Mouse (Mus musculus): ENCODE data around the gene Gm28035. TPM values are rescaled to one million over a fixed set of nuclear protein-coding genes. Genes with fewer than 3 reads are reported as not detected.

The Gm28035 gene
- total and polyA plus RNA-seq, 3 experiments, result 1.8 to 3.3 TPM; not detected in 1

DNA sequence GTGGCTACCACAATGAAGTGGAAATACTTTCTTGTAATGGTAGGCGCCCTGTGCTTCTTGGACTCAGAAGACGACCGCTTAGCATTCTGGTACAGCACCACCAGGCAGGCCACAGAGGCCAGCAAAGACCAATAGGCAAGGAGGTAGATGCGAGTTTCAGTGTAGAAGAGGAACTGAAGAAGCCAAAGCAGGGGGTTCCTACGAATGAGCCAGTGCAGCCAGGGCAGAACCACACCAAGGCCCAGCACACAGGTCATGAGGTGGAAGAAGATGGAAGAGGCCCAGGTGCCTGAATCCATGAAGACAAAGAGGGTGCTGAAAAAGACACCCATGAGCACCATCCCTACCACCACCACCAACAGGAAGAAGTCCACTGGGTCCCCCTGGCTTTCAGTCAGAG, 44.6 kb downstream of the Gm28035 start:
- Histone ChIP-seq H3K4me3 (ENCODE audit: low read depth, low read length) (peak overlapping the region; percentile 80; the same call in 1 of the 2 replicates), H3K4me1 (ENCODE audit: insufficient read depth, low read depth, low read length) (peaks cover 34% of the 10 kb centered on the region), H3K27me3 (ENCODE audit: insufficient read depth, low read length) (no peaks in the 10 kb centered on the region), H3K9me3 (replicated peaks) (no peaks in the 10 kb centered on the region), H3K36me3 (replicated peaks) (peaks cover 54% of the 10 kb centered on the region)
- no peak for TF ChIP-seq POLR2AphosphoS5 (IDR thresholded peaks at IDR 0.05; ENCODE audit: insufficient replicate concordance, low read depth, low read length)
- no peak for TF ChIP-seq GATA2 (IDR thresholded peaks at IDR 0.05; ENCODE audit: borderline replicate concordance, low read depth, low read length)
- no peak for TF ChIP-seq GATA1 (IDR thresholded peaks at IDR 0.05; ENCODE audit: borderline replicate concordance, low read length)
- TF ChIP-seq CTCF (IDR thresholded peaks at IDR 0.05; ENCODE audit: low read depth, low read length), result no peak
- no peak for TF ChIP-seq TAL1 (conservative IDR thresholded peaks at IDR 0.05; ENCODE audit: low read depth, low read length)
- ATAC-seq (ENCODE audit: extremely low read depth, insufficient number of reproducible peaks, low FRiP score, poor library complexity, severe bottlenecking) (no peak), DNase-seq (ENCODE audit: low spot score) (no peak)

DNA sequence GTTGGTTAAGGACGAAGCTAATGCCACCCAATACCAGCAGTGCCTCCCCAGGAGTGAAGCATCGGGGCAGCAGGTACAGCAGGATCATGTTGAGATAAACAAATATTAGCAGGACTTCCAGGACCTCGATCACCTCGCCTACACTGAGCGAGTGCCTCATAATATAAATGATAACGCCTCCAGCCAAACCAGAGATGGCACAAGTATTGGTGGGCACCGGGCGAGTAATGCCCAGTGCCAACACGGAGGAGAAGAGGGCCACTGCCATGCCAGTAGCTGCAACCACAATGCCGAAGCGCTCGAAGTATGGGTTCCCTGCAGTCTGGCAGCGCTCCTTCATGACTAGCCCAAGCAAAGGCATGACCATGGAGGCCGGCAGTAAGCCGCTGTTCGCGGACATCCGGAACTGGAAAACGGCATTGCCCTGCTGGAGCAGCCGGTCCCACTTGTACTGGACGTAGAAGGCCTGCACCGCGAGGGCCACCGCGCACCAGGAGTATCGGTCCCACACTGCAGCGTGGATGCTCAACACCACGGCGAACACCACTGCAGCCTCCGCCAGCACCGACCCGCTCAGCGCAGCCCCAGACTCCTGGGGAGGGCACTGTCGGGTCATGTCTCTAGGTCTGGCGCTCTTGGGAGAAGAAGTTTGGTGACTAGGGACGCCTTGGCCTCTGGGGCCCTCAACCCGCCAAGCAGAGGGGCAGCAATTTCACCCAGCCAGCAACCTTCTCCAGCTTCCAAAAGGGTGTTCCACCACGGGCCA, 45.2 kb downstream of the Gm28035 start:
- DNase-seq (ENCODE audit: low spot score), result no peak
- TF ChIP-seq TAL1 (conservative IDR thresholded peaks at IDR 0.05; ENCODE audit: low read depth, low read length) (no peak), GATA2 (IDR thresholded peaks at IDR 0.05; ENCODE audit: borderline replicate concordance, low read depth, low read length) (no peak), POLR2AphosphoS5 (IDR thresholded peaks at IDR 0.05; ENCODE audit: insufficient replicate concordance, low read depth, low read length) (no peak), GATA1 (IDR thresholded peaks at IDR 0.05; ENCODE audit: borderline replicate concordance, low read length) (no peak), CTCF (IDR thresholded peaks at IDR 0.05; ENCODE audit: low read depth, low read length) (no peak)
- Histone ChIP-seq H3K27me3 (ENCODE audit: insufficient read depth, low read length) (no peaks in the 10 kb centered on the region), H3K4me1 (ENCODE audit: insufficient read depth, low read depth, low read length) (peaks cover 38% of the 10 kb centered on the region), H3K9me3 (replicated peaks) (no peaks in the 10 kb centered on the region), H3K4me3 (ENCODE audit: low read depth, low read length) (peak overlapping the region; percentile 80), H3K36me3 (replicated peaks) (peaks cover 56% of the 10 kb centered on the region)
- no peak for ATAC-seq (ENCODE audit: extremely low read depth, insufficient number of reproducible peaks, low FRiP score, poor library complexity, severe bottlenecking)

GRCm38 (mm10) chr2:30286192-30287026, 46.0 kb downstream of the Gm28035 start, which contains the start of the genes Dolk and Nup188:
Gene Dolk (minus strand): TSS chr2:30286334.
Gene Nup188 (plus strand): TSS chr2:30286397.
- Histone ChIP-seq H3K4me1 (ENCODE audit: insufficient read depth, low read depth, low read length) (peaks cover 41% of the 10 kb centered on the region), H3K9me3 (replicated peaks) (no peaks in the 10 kb centered on the region), H3K27me3 (ENCODE audit: insufficient read depth, low read length) (no peaks in the 10 kb centered on the region), H3K36me3 (replicated peaks) (peaks cover 59% of the 10 kb centered on the region), H3K4me3 (ENCODE audit: low read depth, low read length) (peak within 1 kb of the TSS; percentile 80)
- TF ChIP-seq TAL1 (conservative IDR thresholded peaks at IDR 0.05; ENCODE audit: low read depth, low read length), result no peak
- TF ChIP-seq GATA2 (IDR thresholded peaks at IDR 0.05; ENCODE audit: borderline replicate concordance, low read depth, low read length), result no peak
- TF ChIP-seq POLR2AphosphoS5 (IDR thresholded peaks at IDR 0.05; ENCODE audit: insufficient replicate concordance, low read depth, low read length), result no peak
- no peak for TF ChIP-seq CTCF (IDR thresholded peaks at IDR 0.05; ENCODE audit: low read depth, low read length)
- TF ChIP-seq GATA1 (IDR thresholded peaks at IDR 0.05; ENCODE audit: borderline replicate concordance, low read length), result no peak
- ATAC-seq (ENCODE audit: extremely low read depth, insufficient number of reproducible peaks, low FRiP score, poor library complexity, severe bottlenecking) (peak; percentile 82), DNase-seq (ENCODE audit: low spot score) (peak; percentile 85)

DNA sequence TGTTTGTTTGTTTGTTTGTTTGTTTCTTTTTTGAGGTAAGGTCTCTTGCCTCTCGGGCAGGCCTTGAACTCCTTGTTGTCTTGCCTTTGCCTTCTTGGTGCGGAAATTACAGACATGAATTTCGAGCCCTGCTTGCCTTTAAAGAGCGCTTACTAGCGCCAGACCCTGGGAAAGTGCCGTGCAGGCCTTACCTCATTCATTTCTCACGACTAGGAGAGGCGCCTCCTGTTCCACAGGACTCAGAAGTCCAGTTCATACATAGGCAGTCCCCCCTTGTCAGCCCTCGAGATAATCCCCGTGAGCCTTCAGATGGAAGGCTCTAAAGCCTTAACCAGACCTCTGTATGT, 46.6 kb downstream of the Gm28035 start:
- ATAC-seq (ENCODE audit: extremely low read depth, insufficient number of reproducible peaks, low FRiP score, poor library complexity, severe bottlenecking) (no peak), DNase-seq (ENCODE audit: low spot score) (no peak)
- H3K36me3 ChIP-seq (replicated peaks), result peaks cover 63% of the 10 kb centered on the region
- H3K4me3 ChIP-seq (ENCODE audit: low read depth, low read length), result peak overlapping the region; percentile 80
- TF ChIP-seq GATA1 (IDR thresholded peaks at IDR 0.05; ENCODE audit: borderline replicate concordance, low read length) (no peak), TAL1 (conservative IDR thresholded peaks at IDR 0.05; ENCODE audit: low read depth, low read length) (no peak), GATA2 (IDR thresholded peaks at IDR 0.05; ENCODE audit: borderline replicate concordance, low read depth, low read length) (no peak), CTCF (IDR thresholded peaks at IDR 0.05; ENCODE audit: low read depth, low read length) (no peak), POLR2AphosphoS5 (IDR thresholded peaks at IDR 0.05; ENCODE audit: insufficient replicate concordance, low read depth, low read length) (no peak)
- no peaks in the 10 kb centered on the region for H3K27me3 ChIP-seq (ENCODE audit: insufficient read depth, low read length)
- peaks cover 45% of the 10 kb centered on the region for H3K4me1 ChIP-seq (ENCODE audit: insufficient read depth, low read depth, low read length)
- H3K9me3 ChIP-seq (replicated peaks), result no peaks in the 10 kb centered on the region

DNA sequence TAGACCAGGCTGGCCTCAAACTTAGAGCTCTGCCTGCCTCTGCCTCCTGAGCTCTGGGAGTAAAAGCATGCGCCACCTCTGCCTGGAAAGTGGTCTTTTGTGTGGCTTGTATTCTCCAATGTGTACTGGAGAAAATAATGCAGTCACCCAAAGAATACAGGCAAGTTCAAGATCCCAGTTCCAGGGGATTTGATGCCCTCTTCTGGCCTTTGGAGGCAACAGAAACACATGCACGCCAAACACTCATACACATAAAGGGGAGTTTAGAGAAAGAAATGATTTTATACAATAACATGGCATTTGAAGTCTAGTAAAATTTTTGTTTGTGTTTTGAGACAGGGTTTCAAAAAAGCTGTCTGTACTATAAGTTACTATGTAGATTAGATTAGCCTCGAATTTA, 59.2 kb downstream of the Gm28035 start:
- no peaks in the 10 kb centered on the region for H3K27me3 ChIP-seq (ENCODE audit: insufficient read depth, low read length)
- no peaks in the 10 kb centered on the region for H3K9me3 ChIP-seq (replicated peaks)
- DNase-seq (ENCODE audit: low spot score), result no peak
- H3K36me3 ChIP-seq (replicated peaks), result peaks cover 92% of the 10 kb centered on the region
- TF ChIP-seq GATA1 (IDR thresholded peaks at IDR 0.05; ENCODE audit: borderline replicate concordance, low read length), result no peak
- TF ChIP-seq TAL1 (conservative IDR thresholded peaks at IDR 0.05; ENCODE audit: low read depth, low read length), result no peak
- no peak for TF ChIP-seq CTCF (IDR thresholded peaks at IDR 0.05; ENCODE audit: low read depth, low read length)
- TF ChIP-seq GATA2 (IDR thresholded peaks at IDR 0.05; ENCODE audit: borderline replicate concordance, low read depth, low read length), result no peak
- TF ChIP-seq POLR2AphosphoS5 (IDR thresholded peaks at IDR 0.05; ENCODE audit: insufficient replicate concordance, low read depth, low read length), result no peak
- H3K4me3 ChIP-seq (ENCODE audit: low read depth, low read length), result no peak overlapping the region
- no peaks in the 10 kb centered on the region for H3K4me1 ChIP-seq (ENCODE audit: insufficient read depth, low read depth, low read length)
- no peak for ATAC-seq (ENCODE audit: extremely low read depth, insufficient number of reproducible peaks, low FRiP score, poor library complexity, severe bottlenecking)

DNA sequence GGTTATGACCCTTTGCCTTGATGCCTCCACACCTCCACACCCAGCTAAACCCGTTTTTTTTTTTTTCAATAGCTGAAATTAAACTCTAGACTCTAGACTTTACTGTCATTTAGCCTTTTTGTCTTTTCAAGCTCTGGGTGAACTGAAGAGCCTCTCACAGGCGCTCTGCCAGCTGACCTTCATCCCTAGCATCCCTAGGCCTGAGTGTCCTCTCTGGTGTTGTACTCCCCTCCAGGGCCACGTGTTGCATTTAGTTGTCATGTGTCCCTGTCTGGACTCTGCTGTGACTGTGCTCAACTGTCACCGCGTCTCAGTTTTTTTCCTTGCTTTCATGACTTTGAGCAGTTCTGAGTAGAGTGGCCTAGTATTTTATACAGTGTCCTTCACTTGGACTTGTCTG, 59.6 kb downstream of the Gm28035 start:
- TF ChIP-seq GATA2 (IDR thresholded peaks at IDR 0.05; ENCODE audit: borderline replicate concordance, low read depth, low read length), result no peak
- TF ChIP-seq GATA1 (IDR thresholded peaks at IDR 0.05; ENCODE audit: borderline replicate concordance, low read length), result no peak
- no peak for TF ChIP-seq POLR2AphosphoS5 (IDR thresholded peaks at IDR 0.05; ENCODE audit: insufficient replicate concordance, low read depth, low read length)
- DNase-seq (ENCODE audit: low spot score) (no peak), ATAC-seq (ENCODE audit: extremely low read depth, insufficient number of reproducible peaks, low FRiP score, poor library complexity, severe bottlenecking) (no peak)
- Histone ChIP-seq H3K27me3 (ENCODE audit: insufficient read depth, low read length) (no peaks in the 10 kb centered on the region), H3K36me3 (replicated peaks) (peaks cover 93% of the 10 kb centered on the region), H3K4me1 (ENCODE audit: insufficient read depth, low read depth, low read length) (no peaks in the 10 kb centered on the region), H3K4me3 (ENCODE audit: low read depth, low read length) (no peak overlapping the region), H3K9me3 (replicated peaks) (no peaks in the 10 kb centered on the region)

All from G1E (cell line).